Mouse (Mus musculus) E14TG2a.4 (cell line): ENCODE measurements around the gene Lrrc10.

Experiments used
- H3K27me3 ChIP-seq: 2 replicates; pipeline ENCODE4 v1.6.1; 2014; ENCODE audit warnings: low read length, control low read depth; ENCODE audit not compliant: insufficient read depth
- H3K36me3 ChIP-seq: 2 replicates; pipeline ENCODE4 v1.6.1; 2014; ENCODE audit warnings: low read length, control low read depth; ENCODE audit not compliant: insufficient read depth
- H3K4me1 ChIP-seq: replicated peaks from 2 replicates; pipeline ENCODE4 v1.6.1; 2014; ENCODE audit warnings: low read depth, low read length, control low read depth
- H3K4me3 ChIP-seq: replicated peaks from 2 replicates; pipeline ENCODE4 v1.5.1; 2014; ENCODE audit warnings: mild to moderate bottlenecking, low read length
- H3K9me3 ChIP-seq: 2 replicates; pipeline ENCODE4 v1.6.1; 2014; ENCODE audit warnings: low read length, control low read depth
- CTCF ChIP-seq: conservative IDR thresholded peaks from 2 replicates; pipeline ENCODE4 v1.5.1; 2014; ENCODE audit warnings: low read length
- NANOG ChIP-seq: IDR thresholded peaks from 2 replicates; pipeline ENCODE4 v1.6.1; 2014; ENCODE audit warnings: borderline replicate concordance, low read length, mixed read lengths
- POU5F1 ChIP-seq: IDR thresholded peaks from 2 replicates; pipeline ENCODE4 v1.6.1; 2014; ENCODE audit warnings: low read length, borderline replicate concordance

Lrrc10 gene

DNA sequence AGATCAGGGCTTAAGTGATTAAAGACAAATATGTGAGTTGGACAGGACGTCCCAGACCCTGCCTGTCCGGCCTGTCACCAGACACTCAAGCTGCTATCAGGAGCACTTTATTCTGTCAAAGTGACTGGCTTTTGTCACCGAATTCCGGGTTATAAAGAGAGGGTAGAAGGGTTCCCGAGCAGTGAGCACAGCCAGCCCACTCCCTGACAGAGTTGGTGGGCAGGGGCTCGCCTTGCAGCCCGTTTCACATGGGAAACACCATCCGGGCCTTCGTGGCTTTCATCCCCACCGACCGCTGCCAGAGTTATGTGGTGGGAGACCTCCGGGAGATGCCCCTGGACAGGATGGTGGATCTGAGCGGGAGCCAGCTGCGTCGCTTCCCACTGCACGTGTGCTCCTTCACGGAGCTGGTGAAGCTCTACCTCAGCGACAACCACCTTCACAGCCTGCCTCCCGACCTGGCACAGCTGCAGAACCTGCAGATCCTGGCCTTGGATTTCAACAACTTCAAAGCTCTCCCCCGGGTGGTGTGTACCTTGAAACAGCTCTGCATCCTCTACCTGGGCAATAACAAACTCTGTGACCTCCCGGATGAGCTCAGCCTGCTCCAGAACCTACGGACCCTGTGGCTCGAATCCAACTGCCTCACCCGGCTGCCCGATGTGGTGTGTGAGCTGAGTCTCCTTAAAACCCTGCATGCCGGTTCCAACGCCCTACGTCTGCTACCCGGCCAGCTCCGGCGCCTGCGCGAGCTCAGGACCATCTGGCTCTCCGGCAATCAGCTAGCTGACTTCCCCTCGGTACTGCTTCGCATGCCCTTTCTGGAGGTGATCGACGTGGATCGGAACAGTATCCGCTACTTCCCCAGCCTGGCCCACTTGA lies at the start of gene Lrrc10:
Gene Lrrc10, plus strand, starts transcription at position 167 of the 882 bp plus-strand sequence.
- H3K4me1 ChIP-seq = peaks cover 53% of the 10 kb centered on the region
- H3K4me3 ChIP-seq = peak within 1 kb of the TSS; percentile 64
- H3K9me3 ChIP-seq = no peaks in the 10 kb centered on the region
- peaks cover 29% of the 10 kb centered on the region for H3K36me3 ChIP-seq
- no peak for TF ChIP-seq NANOG
- TF ChIP-seq POU5F1 = no peak
- TF ChIP-seq CTCF = no peak
- peaks cover 22% of the 10 kb centered on the region for H3K27me3 ChIP-seq

DNA sequence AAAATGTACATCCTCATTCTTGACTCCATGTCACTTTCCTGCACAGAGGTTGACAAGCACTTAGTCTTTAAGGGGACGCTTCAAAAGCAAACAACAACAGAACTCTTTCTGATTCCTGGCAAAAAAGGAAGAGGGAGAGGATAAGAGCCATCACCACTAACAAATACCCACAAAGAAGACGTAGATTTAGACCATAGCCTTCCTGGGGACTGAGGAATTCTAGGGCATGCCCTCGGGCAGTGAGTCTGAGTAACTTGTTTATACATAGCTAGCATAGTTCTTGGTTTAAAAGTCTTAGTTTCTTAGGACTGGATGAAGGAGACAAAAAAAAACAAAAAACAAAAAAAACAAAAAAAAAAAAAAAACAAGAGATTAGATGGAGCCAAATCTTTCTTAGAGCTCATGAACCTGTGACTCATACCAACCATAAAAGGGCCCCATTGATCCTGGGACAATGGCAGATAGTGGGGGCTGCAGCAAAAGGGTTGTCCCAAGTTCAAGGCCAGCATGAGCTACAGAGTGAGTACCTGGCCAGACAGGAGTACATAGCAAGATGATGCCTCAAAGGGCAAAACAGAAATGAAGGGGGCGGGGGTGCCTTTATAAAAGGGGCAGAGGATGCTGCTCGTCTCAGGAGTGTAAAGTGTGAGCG lies 49.4 kb upstream of the Lrrc10 start:
- Histone ChIP-seq H3K4me1 (peaks cover 54% of the 10 kb centered on the region), H3K27me3 (peaks cover 18% of the 10 kb centered on the region), H3K36me3 (no peaks in the 10 kb centered on the region), H3K9me3 (no peaks in the 10 kb centered on the region), H3K4me3 (no peak overlapping the region)
- TF ChIP-seq NANOG = no peak
- TF ChIP-seq POU5F1 = no peak
- TF ChIP-seq CTCF = no peak

DNA sequence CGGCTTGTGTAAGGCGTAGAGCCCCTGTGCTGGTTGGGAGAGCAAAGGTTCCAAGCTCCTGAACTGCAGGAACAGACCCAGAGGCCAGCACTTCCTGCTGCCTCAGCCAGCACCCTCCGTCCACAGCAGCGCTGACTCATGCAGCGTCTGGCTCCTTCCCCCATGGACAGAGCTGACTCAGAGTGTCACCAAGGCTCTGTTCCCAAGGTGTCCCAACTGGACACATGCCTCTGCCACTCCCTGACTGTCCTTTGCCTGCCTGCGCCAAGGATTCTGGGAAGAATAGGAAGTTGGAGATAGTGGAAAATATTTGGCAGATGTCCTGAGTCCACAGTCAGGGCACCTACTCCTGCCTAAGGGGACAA lies 48.9 kb upstream of the Lrrc10 start:
- peaks cover 20% of the 10 kb centered on the region for H3K27me3 ChIP-seq
- peaks cover 54% of the 10 kb centered on the region for H3K4me1 ChIP-seq
- TF ChIP-seq POU5F1 (no peak), CTCF (no peak)
- no peaks in the 10 kb centered on the region for H3K36me3 ChIP-seq
- H3K4me3 ChIP-seq = no peak overlapping the region
- H3K9me3 ChIP-seq = no peaks in the 10 kb centered on the region

DNA sequence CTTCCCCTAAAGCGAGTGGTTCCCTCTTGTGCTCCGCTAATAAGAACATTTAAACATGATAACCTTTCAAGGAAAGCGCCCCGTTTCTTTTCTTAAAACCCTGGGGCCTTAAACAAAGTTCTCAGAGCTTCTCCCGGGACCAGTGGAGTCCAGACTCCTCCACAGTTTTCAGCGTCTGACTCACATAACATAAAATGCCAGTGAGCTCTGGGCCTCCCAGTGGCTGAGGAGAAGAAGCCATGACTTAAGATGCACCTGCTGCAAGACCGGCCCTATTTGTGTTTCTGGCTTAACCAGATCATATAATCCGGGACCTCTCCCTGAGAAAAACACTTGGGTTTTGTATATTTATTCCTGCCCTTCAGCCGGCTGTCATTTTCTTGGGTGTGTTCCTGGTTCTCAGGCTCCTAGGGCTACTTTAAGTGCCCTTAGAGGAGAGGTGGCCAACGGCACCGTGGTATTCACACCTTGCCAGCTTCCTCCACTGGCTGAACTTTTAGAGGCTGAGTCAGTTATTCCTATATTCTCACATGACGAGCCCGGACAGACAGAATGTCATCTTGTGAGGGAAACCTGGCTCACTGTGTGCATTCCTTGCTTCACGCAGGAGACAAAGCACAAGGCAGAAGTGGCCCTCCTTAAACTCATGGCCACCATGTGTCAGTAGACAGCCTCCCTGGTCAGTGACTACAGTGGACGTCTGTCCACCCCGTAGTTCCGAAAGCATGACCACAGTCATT lies 46.3 kb upstream of the Lrrc10 start:
- Histone ChIP-seq H3K27me3 (peaks cover 6% of the 10 kb centered on the region; the same call in 1 of the 2 replicates), H3K4me1 (peaks cover 34% of the 10 kb centered on the region), H3K9me3 (no peaks in the 10 kb centered on the region), H3K36me3 (no peaks in the 10 kb centered on the region), H3K4me3 (no peak overlapping the region)
- TF ChIP-seq NANOG (no peak), POU5F1 (no peak)

DNA sequence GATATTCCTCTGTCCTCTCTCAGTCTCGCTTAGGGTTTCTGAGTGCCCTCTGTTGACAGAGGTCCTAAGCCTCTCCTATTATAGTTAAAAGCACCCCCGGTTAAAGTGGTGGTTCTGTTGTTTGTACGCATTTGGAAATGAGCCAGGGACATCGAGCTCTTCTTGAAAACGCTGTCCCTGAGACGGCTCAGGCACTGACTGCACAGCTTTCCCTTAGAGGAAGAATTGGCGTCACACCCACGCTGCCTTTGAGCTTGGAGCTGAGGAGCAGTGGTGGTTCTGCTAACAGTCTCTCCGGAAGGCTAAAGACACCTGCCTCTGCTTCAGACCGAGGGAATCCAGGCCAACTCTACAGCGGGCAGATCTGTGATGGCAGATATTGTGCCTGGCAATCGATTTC lies 44.2 kb upstream of the Lrrc10 start:
- TF ChIP-seq NANOG (no peak), CTCF (no peak), POU5F1 (no peak)
- Histone ChIP-seq H3K4me3 (no peak overlapping the region), H3K4me1 (peaks cover 20% of the 10 kb centered on the region), H3K9me3 (no peaks in the 10 kb centered on the region), H3K36me3 (no peaks in the 10 kb centered on the region), H3K27me3 (peaks cover 8% of the 10 kb centered on the region)

DNA sequence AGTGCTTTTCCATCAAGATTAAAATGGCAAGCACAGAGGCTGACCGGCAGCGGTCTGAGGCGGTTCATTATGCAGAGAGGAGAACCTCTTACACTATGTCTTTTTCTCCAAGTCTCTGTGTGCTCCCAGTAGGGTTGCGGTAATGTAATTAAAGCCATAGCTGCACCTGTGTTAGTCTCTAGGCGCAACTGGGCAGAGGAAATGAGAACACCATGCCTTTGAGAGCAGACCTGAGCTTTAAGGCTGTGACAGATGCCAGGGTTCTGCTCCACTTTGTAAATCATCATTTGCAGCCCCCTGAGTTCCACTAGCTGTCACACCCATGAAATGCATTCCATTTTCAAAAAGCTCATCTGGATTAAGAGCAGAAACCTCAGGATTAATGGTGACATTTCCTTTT lies 40.4 kb upstream of the Lrrc10 start:
- no peak overlapping the region; the same call in 1 of the 2 replicates for H3K4me3 ChIP-seq
- H3K36me3 ChIP-seq = no peaks in the 10 kb centered on the region
- H3K9me3 ChIP-seq = peaks cover 6% of the 10 kb centered on the region
- H3K27me3 ChIP-seq = peaks cover 14% of the 10 kb centered on the region
- H3K4me1 ChIP-seq = peaks cover 22% of the 10 kb centered on the region
- no peak for TF ChIP-seq POU5F1
- no peak for TF ChIP-seq NANOG
- TF ChIP-seq CTCF = no peak

DNA sequence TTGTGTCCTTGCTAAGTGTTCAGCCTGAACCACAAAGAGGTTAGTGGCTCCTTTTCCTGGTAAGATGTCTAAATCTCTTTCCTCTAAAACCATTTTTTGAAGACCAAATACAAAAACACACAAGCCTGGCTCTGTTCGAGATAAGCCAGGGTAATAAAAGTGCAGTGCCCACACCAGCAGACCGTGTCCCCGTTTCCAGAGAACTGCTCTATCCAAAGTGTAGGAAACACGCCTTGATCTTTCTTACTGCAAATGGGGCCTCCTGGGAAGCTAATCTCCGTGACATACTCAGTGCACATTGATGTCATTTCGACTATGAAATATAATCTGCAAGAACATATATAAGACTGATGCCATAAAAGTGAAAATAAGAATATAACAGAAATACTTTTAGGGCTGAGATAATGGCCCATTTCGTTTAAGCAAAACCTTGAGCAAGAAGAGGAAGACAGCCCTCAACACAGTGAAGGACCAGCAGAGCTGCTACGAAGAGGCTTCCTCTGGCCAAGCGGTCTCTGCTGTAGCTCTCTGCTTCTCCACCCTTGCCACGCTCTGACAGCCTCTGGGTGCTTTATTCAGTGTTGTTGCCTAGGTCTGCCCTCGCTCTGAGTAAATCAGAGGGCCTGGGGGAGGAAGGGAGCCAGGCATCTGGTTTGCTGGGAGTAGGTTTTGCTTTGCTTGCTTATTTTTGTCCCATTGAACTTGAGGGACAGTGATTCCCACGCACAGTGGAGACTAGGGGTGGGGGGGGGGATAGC lies 39.3 kb upstream of the Lrrc10 start:
- peaks cover 14% of the 10 kb centered on the region for H3K27me3 ChIP-seq
- TF ChIP-seq CTCF (no peak), POU5F1 (no peak), NANOG (no peak)
- no peak overlapping the region for H3K4me3 ChIP-seq
- H3K4me1 ChIP-seq = peaks cover 22% of the 10 kb centered on the region
- no peaks in the 10 kb centered on the region for H3K36me3 ChIP-seq
- H3K9me3 ChIP-seq = peaks cover 8% of the 10 kb centered on the region
